Mouse (Mus musculus): ENCODE data around the gene C87436.

C87436 gene

DNA sequence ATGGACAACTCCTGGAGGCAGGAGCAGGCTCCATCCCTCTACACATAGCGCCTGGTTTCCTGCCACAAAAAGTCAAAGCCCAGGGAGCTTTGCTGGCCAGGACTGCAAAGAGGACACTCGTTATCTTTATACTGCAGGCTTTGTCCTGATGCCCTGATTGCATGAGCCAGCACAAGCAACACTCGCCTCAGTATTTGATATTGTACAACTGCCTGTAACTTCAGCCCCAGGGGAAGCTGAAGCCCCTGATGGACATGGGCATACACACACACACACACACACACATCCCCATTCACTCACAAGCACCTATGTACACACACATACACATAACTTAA, 71.7 kb downstream of the C87436 start:
- no peak for DNase-seq (ENCODE audit: low spot score in 2 of 2)

GRCm38 (mm10) chr6:86510979-86511378, 72.8 kb downstream of the C87436 start:
- no peak for DNase-seq (ENCODE audit: low spot score in 2 of 2)

- no peak for DNase-seq (ENCODE audit: low spot score in 2 of 2)
Measured at GRCm38 (mm10) chr6:86513296-86513695, 75.1 kb downstream of the C87436 start.

GRCm38 (mm10) chr6:86516021-86516420, 77.8 kb downstream of the C87436 start:
- DNase-seq (ENCODE audit: low spot score in 2 of 2): no peak

DNA sequence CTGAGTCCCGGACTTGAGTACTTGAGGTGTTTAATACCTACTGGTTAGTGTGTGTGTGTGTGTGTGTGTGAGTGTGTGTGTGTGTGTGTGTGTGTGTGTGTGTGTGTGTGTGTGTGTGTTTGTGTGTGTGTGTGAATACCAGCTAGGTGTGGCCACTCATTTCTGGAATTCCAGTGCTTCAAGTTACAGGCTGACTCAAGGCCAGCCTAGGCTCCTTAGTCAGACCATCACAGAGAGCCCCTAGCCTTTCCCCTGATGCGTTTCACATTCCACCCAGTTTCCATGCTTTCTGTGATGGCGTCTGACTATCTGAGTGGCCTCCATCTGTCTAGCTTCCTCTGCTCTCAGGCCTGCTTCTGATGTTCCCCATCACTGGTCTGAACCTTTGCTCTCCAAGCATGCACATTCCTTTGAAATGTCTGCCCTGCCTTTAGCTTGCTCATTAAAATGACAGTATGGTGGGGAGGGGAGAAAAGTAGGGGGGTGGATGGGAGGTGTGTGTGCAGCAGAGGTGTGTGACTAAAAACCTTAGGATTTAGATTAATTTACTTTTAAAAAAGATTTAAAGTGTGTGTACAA, 81.7 kb downstream of the C87436 start:
- no peak for DNase-seq (ENCODE audit: low spot score in 2 of 2)

DNA sequence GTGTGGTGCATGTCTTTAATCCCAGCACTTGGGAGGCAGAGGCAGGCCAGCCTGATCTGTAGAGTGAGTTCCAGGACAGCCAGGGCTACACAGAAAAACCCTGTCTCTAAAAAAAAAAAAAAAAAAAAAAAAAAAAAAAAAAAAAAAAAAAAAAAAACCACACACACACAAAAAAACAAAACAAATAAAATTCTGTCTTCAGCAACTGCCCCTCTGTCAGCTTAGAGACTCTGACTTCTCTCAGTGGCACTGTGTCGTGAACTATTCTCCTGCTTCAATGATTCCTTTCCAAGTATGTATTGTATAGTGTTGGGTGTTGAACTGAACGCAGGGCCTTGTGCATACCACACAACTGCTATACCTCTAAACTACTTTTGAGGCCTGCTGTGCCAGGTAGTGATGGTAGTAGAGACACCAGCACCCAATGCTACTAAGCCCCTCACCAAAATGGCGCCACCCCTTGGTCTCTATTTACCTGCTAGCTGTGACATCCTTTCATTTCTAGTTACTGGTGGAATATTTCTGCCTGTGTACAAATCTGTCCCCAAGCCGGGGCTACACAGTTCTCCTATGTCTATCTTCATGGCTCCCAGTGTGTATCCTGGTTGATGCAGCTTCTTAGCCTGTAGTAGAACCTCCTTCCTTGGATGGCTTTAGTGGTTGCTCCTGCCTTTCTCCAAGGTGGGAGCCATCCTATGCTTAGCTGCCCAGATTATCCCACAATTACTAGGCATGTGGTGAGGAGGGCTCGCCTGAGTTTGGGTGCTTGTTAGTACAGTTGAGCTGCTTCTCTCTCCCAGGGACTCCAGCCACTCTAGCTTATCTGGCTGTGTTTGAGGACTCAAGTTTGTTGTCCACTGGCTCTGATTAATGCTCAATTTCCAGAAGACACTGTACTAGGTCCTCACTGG, 84.1 kb downstream of the C87436 start:
- DNase-seq (ENCODE audit: low spot score in 2 of 2): no peak
